Mouse (Mus musculus) CD4-positive naive resting alpha-beta T cell, adult 76 days (primary cell): ENCODE results near the gene Slc11a2. TPM values are rescaled to one million over a fixed set of nuclear protein-coding genes. Genes with fewer than 3 reads are reported as not detected.

Source experiments
- total RNA-seq: library from RNA; stranded (reverse); gene quantifications from one replicate; pipeline ENCODE4 v1.2.4, GENCODE M21; 2023

The Slc11a2 gene
- 30.8 TPM for total RNA-seq

DNA sequence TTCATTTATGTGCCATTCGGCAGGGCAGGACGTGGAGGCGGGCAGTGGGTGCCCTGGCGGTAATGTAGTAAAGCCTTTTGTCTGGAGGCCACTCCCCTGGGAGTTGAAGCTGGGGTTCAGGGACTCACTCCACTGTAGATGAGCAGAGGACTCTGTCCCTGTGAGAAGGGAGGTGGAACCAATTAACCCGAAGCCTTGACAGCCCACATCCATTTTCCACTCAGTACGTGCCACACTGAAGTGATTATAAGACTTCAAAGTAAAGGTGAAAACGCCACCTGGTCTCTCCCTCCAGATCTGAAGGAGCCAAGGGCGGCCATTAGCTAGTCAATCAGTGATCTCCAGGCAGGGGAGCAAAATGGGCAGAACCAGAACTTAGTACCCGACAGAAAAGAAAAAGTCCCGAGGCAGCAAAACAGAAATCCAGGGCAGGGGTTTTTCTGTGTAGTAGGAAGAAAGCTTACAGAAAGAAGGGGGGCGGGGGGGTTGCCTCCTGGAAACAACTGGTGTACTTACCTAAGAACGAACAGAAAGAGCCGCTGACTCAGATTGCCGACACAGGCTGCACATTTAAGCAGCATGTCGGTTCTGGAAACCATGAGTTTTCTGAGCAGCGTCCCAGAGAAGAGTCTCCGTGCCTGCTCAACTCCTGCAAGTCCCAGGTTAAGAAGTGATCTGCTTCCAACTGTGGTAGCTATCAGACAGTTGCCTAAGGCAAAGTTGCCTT, at the start of gene Slc11a2:
TSS of gene Slc11a2 (minus strand) at position 677 of the 727 bp plus-strand sequence.

DNA sequence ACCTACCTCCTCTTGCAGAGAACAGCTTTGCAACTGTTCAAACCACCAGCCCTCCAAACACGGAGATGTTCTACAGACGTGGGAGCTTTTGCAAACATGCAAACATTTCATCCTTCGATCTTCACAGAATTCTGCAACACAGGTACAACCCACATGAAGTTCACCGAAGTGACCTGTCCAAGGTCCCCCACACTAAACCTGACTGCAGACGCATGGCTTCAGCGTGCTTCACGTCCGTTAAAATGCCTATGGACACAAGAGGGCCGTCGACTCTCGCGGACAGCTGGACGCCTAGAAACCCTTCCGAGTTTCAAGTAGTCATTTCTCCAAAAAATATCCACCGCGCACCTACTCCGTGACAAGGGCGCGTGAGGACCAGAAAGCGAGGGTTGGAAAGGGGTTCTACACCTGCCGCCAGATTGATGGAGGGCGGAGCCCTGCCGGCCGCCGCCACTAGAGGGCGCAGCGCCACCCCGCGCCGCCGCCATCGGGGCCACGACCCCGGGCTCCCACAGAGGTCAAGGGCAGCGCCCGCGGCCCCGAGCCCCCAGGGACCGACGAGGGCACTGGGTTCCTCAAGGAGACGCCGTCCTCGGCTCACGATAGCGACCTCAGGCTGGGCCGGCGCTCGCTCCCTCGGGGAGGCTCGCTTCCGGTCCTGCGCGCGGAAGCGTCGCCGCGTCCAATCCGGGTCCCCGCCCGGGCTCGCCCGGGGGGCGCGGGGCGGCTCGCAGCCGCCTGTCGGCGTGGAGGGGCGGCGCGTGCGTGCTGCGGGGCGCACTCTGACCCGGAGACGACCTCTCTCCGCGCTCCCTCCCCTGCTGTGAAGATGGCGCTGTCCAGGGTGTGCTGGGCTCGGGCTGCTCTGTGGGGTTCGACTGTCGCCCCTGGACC, 43.7 kb upstream of the Slc11a2 start, which contains the start of gene Letmd1:
TSS of gene Letmd1 (plus strand) at position 729 of the 894 bp plus-strand sequence.

DNA sequence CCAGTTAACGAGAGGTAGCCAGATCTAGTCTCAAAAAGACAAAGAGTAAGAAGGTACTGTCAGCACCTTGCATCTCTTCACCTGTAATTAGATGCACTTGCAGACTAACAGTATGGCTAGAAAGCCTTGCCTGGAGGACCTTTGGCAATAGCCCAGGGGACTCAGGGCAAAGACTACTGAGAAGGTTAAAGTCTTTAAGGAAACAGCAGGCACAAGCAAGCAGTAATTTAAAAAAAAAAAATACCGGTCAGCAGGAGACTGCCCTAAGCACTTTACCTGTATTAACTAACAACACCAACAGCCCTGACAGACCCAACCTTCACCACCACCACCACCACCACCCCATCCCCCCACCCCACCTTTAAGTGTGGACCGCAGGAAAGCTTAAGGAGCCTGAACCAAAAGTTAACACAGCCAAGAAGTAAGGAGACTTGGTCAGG, 3.1 kb downstream of the Slc11a2 start, which contains the start of gene Gm5475:
TSS of gene Gm5475 (plus strand) at position 390 of the 440 bp plus-strand sequence.

DNA sequence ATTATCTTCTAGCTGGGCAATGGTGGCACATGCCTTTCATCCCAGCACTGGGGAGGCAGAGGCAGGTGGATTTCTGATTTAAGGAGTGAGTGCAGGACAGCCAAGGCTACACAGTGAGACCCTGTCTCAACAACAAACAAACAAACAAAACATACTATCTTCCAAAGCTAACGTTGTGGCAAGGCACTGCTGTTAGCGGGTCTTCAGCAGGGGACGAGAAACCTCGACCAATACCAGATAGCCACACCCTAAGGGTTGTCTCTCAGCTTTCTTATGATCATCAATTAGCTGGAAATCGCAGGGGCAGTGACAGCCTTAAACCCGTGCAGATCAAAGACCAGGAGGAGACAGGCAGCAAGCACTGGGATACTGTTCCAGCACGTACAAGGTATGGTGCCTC, 60.6 kb downstream of the Slc11a2 start, which contains the start of gene Higd1c:
TSS of gene Higd1c (plus strand) at position 301 of the 400 bp plus-strand sequence.

DNA sequence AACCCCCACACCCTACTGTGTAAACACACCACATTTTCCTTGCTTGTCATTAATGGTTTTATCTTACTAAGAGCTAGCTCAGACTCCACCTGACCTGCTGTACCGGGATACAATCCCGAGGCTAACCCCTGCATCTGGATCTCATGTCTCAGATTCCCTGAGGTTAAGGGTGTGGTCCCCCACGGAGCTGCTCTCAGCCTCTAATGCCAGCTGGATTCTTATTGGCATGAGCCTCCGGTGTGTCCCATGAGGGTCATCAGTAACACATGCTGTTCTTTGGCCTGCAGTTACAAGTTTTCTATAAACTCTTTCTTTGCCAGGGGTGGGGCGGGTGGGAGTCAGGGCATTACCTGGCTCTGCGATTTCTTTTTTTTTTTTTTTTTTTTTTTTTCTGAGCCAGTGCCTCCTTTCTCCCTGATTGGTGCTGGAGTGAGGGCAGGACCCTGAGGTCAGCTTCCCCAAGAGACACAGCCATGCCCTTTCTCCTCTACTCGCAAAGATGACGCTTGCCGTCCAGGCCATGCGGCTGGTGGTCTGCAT, 72.1 kb downstream of the Slc11a2 start, which contains the start of the genes Methig1 and Mettl7a2:
TSS of gene Methig1 (plus strand) at position 439 of the 540 bp plus-strand sequence.
TSS of gene Mettl7a2 (plus strand) at position 490 of the 540 bp plus-strand sequence.

Other genes with a start within 250 kb of the Slc11a2 start
- gene Atf1, start 197.3 kb downstream of the Slc11a2 start, total RNA-seq = 88.3 TPM
- gene Tmprss12, start 144.2 kb downstream of the Slc11a2 start, total RNA-seq = not detected
- 13.1 TPM for gene Mettl7a1, start 120.9 kb downstream of the Slc11a2 start, total RNA-seq
- not detected for gene Mettl7a3, start 90.1 kb downstream of the Slc11a2 start, total RNA-seq
- not detected for gene Methig1, start 71.9 kb downstream of the Slc11a2 start, total RNA-seq
- gene Mettl7a2, start 71.9 kb downstream of the Slc11a2 start, total RNA-seq = not detected
- not detected for gene Higd1c, start 60.5 kb downstream of the Slc11a2 start, total RNA-seq
- not detected for gene Gm5475, start 2.9 kb downstream of the Slc11a2 start, total RNA-seq
- 45.9 TPM for gene Letmd1, start 44.0 kb upstream of the Slc11a2 start, total RNA-seq
- gene Csrnp2, start 70.4 kb upstream of the Slc11a2 start, total RNA-seq = 9.7 TPM
- 11.0 TPM for gene Tfcp2, start 126.9 kb upstream of the Slc11a2 start, total RNA-seq
- gene Pou6f1, start 174.9 kb upstream of the Slc11a2 start, total RNA-seq = 62.3 TPM
- 399 TPM for gene Dazap2, start 190.3 kb upstream of the Slc11a2 start, total RNA-seq
- 4.6 TPM for gene Smagp, start 211.9 kb upstream of the Slc11a2 start, total RNA-seq
- 329 TPM for gene Bin2, start 244.5 kb upstream of the Slc11a2 start, total RNA-seq